Mouse (Mus musculus) gastrocnemius, adult 2 months (tissue): Measurements from ENCODE around the gene Slamf7. TPM values are rescaled to one million over a fixed set of nuclear protein-coding genes. Genes with fewer than 3 reads are reported as not detected.
A peak's percentile ranks its signal among the peaks of the same experiment; 100 is the strongest.

ENCODE experiments used
- DNase-seq: peaks from one replicate; pipeline ENCODE4 v3.0.0; 2022
- H3K27ac ChIP-seq: fragments of 200-600 bp; 2 replicates; pipeline ENCODE4 v1.8.1; 2022; ENCODE audit warnings: mild to moderate bottlenecking
- H3K4me3 ChIP-seq: fragments of 200-600 bp; 2 replicates; pipeline ENCODE4 v1.8.1; 2022; ENCODE audit warnings: mild to moderate bottlenecking, moderate library complexity
- CTCF ChIP-seq: fragments of 200-600 bp; IDR thresholded peaks from 2 replicates; pipeline ENCODE4 v1.8.1; 2022; ENCODE audit warnings: antibody characterized with exemption, mild to moderate bottlenecking, moderate library complexity
- intact Hi-C: fragments of 180-260 bp; cut with DNase I; formaldehyde crosslinking; loops from one replicate; pipeline ENCODE4 v1.15.1; 2025
- microRNA-seq: library from miRNA; unstranded; fragments of <30 nt; microRNA quantifications from one replicate; pipeline ENCODE4 v1.2.0, GENCODE M21; 2021
- total RNA-seq, 2 experiments: library from RNA; stranded (reverse); gene quantifications; 2 replicates each; pipeline ENCODE4 v1.2.3; 2021

The Slamf7 gene
- total RNA-seq, 2 experiments from 2014 or later: 0.18 TPM; not detected in 1

DNA sequence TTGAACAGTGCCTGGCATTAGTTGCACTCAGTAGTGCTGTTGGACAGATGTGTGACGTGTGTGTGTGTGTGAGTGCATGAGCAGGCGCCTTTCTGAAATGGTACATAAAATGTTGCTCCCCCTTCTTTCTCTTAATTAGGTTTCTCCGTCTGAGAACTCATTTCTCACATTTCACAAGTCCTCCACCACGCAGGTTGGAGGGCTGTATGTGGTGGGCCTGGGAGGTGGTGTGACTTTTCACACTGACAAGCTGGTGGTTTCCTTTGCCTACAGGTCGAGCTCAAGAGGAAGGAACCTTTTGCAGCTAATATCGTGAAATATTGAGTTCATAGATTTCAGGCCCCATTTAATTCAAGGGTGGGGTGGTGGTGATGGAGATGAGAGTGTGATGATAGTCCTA lies 23.7 kb downstream of the Slamf7 start:
- intact Hi-C loops: no loop called here
- Histone ChIP-seq H3K27ac (no peak overlapping the region), H3K4me3 (no peak overlapping the region)
- TF ChIP-seq CTCF: no peak
- DNase-seq: no peak

GRCm38 (mm10) chr1:171627801-171628200 lies 25.0 kb downstream of the Slamf7 start:
- no peak for TF ChIP-seq CTCF
- intact Hi-C loops: no loop called here
- DNase-seq: no peak

GRCm38 (mm10) chr1:171620091-171620490 lies 32.7 kb downstream of the Slamf7 start:
- Histone ChIP-seq H3K4me3 (no peak overlapping the region), H3K27ac (no peak overlapping the region)
- intact Hi-C loops: no loop called here
- no peak for DNase-seq
- no peak for TF ChIP-seq CTCF

More at GRCm38 (mm10) chr1:171627801-171628200, 25.0 kb downstream of the Slamf7 start:
- Histone ChIP-seq H3K4me3 (no peak overlapping the region), H3K27ac (no peak overlapping the region)

GRCm38 (mm10) chr1:171619645-171620044 lies 33.2 kb downstream of the Slamf7 start:
- intact Hi-C loops: no loop called here
- TF ChIP-seq CTCF: no peak
- no peak for DNase-seq
- no peak overlapping the region for H3K4me3 ChIP-seq
- H3K27ac ChIP-seq: no peak overlapping the region

DNA sequence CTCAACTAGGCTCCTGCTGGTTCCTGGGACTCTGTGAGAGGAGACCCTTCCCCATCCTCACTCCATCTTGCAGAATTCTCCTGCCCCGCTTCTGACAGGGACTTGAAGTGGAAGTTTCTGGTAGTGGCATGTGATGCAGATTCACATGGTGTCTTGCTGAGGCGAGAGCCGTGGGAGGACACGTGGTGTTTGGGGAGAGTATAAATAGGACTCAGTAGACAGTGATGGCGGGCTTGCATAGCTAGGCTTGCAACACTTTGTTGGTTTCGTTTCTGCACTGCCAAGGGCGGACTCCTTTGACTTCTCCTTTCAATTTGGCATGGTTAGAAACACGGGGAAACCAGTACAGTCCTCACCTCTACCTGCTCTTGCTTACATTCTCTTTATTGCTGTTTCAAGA lies 33.8 kb downstream of the Slamf7 start:
- intact Hi-C loops: no loop called here
- Histone ChIP-seq H3K27ac (no peak overlapping the region), H3K4me3 (no peak overlapping the region)
- no peak for TF ChIP-seq CTCF
- no peak for DNase-seq

- no peak for TF ChIP-seq CTCF
- no peak for DNase-seq
- intact Hi-C loops: no loop called here
- Histone ChIP-seq H3K27ac (no peak overlapping the region), H3K4me3 (no peak overlapping the region)
These were observed 35.8 kb downstream of the Slamf7 start for GRCm38 (mm10) chr1:171616881-171617515.

- intact Hi-C loops: no loop called here
- Histone ChIP-seq H3K27ac (no peak overlapping the region), H3K4me3 (no peak overlapping the region)
- DNase-seq: no peak
- TF ChIP-seq CTCF: peak; percentile 50
These were observed 38.9 kb downstream of the Slamf7 start for GRCm38 (mm10) chr1:171613962-171614361.

GRCm38 (mm10) chr1:171610781-171611180 lies 42.1 kb downstream of the Slamf7 start:
- intact Hi-C loops: no loop called here
- no peak for TF ChIP-seq CTCF
- Histone ChIP-seq H3K4me3 (no peak overlapping the region), H3K27ac (no peak overlapping the region)
- no peak for DNase-seq

DNA sequence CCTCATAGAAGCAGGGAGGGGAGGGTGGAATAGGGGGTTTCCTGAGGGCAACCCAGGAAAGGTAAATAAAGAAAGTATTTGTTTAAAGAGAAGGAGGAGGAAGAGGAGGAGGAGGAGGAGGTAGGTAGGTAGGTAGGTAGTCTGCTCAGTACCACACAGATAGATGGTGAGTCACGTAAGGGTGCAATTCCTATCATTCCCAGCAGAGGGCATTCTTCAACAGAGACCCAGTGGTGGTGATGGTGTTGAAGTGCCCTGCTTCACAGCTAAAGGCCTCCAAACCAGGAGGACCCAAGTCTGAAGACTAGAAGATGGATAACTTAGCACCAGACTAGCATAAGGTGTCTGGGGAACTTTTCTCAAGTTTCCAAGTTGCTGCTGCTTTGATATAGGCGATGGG lies 42.8 kb downstream of the Slamf7 start:
- intact Hi-C loops: no loop called here
- no peak overlapping the region for H3K4me3 ChIP-seq
- DNase-seq: no peak
- no peak overlapping the region for H3K27ac ChIP-seq
- TF ChIP-seq CTCF: peak; percentile 10; the same call in 1 of the 2 replicates

DNA sequence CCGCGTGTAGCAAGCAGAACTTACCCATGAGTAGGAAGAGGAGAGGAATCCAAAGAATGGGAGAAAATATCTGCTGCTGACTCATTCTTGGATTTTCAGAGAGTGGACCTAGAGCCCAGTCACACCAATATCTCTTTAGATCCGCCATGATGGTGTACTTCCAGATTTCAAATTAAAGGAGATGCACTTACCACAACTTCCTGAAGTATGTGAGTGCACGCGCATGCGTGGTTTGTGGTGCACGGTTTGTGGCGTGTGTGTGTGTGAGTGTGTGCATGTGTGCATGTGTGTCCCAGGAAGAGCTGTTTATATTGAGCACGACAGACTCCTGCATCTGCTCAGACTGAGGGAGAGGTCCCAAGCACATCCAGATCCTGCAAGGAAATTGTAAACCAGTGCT lies 45.7 kb downstream of the Slamf7 start, which contains the start of gene Ly9:
Gene Ly9, minus strand, starts transcription at position 235 of the 400 bp plus-strand sequence.
- DNase-seq: no peak
- intact Hi-C loops: no loop called here
- no peak within 1 kb of the TSS for H3K4me3 ChIP-seq
- TF ChIP-seq CTCF: no peak
- no peak within 1 kb of the TSS for H3K27ac ChIP-seq

GRCm38 (mm10) chr1:171606656-171607055 lies 46.2 kb downstream of the Slamf7 start:
- H3K27ac ChIP-seq: no peak overlapping the region
- H3K4me3 ChIP-seq: no peak overlapping the region
- no peak for TF ChIP-seq CTCF
- no peak for DNase-seq
- intact Hi-C loops: no loop called here

DNA sequence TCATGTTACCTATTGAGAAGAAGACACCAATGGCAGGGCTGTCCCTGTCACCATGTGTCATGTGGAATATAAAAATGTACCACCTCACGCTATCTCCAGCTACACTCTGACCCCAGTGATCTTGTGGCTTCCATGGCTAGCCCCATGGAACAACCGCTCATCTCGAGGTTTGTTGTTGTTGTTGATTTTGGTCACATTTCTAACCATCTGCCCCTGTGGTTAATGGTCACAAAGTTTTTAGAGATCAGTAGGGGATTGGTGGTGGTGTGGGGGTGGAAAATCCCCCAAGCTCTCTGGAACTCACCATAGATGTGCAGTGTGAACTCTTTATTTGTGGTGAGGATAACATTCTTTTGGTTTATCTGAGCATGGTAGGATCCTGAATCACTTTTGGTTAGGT lies 48.1 kb downstream of the Slamf7 start:
- intact Hi-C loops: no loop called here
- Histone ChIP-seq H3K27ac (no peak overlapping the region), H3K4me3 (no peak overlapping the region)
- TF ChIP-seq CTCF: no peak
- no peak for DNase-seq

GRCm38 (mm10) chr1:171584584-171584983 lies 68.3 kb downstream of the Slamf7 start:
- no peak overlapping the region for H3K4me3 ChIP-seq
- intact Hi-C loops: no loop called here
- H3K27ac ChIP-seq: no peak overlapping the region
- no peak for TF ChIP-seq CTCF
- DNase-seq: no peak

Small RNAs within 50 kb of the gene (microRNA-seq; reads per million reads assigned to microRNA genes)
- not detected for gene Mir7683

Other genes starting within 250 kb of the Slamf7 start
- 10 to 100 TPM; 29.9 to 36.8 TPM for gene Usf1, start 241.7 kb downstream of the Slamf7 start, total RNA-seq
- under 1 TPM; 0.84 to 0.92 TPM for gene Tstd1, start 234.2 kb downstream of the Slamf7 start, total RNA-seq
- gene F11r, start 215.5 kb downstream of the Slamf7 start, total RNA-seq: 1 to 10 TPM; 4.2 to 6.0 TPM
- 1 to 10 TPM; 1.3 to 1.7 TPM for gene Alyref2, start 149.6 kb downstream of the Slamf7 start, total RNA-seq
- gene Itln1, start 117.7 kb downstream of the Slamf7 start, total RNA-seq: not detected
- under 1 TPM; 0.10 to 0.11 TPM for gene Cd244a, start 93.8 kb downstream of the Slamf7 start, total RNA-seq
- gene Ly9, start 45.6 kb downstream of the Slamf7 start, total RNA-seq: not detected
- under 1 TPM; 0.41 to 0.89 TPM for gene Cd48, start 29.0 kb upstream of the Slamf7 start, total RNA-seq
- not detected for gene Slamf1, start 114.1 kb upstream of the Slamf7 start, total RNA-seq
- under 1 TPM; 0.28 to 0.70 TPM for gene Cd84, start 186.7 kb upstream of the Slamf7 start, total RNA-seq
- gene Gm10521, start 242.6 kb upstream of the Slamf7 start, total RNA-seq: not detected